14 mouse cellular contexts compared by ENCODE assay signal in the genomic region with DNA sequence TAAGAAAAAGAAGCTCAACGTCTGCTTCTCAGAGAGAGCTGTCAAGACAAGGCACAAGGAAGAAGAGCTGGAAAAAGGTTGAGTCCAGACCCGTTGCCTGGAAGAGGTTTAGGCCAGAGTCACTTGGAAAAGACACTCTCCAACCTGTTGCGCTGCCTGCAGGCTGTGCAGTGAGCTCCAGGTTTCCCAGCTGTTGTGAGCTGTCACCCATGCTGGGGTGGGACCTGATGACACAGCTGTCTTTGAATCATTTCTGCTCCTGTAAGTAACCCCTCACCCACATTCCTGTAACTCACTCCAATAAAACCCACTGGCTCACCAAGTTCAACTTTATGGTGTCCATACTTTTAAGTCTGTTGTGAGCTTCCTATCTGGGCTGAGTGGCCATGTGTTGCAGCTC. TPM values are rescaled to one million over a fixed set of nuclear protein-coding genes. Genes with fewer than 3 reads are reported as not detected.
DNase-seq lines count a peak whose midpoint lies in the region; ATAC-seq and TF ChIP-seq lines count a peak whose summit lies in the region.
"Had no signal": no experiment of that assay in that cellular context is flagged by ENCODE, and none has a peak within 500 bp of the region (broad histone marks: within the 10 kb centered on the region; RNA-seq: fewer than 3 reads in every experiment).

No protein-coding gene starts in this region.

- 92% methylated on average over 3 of the region's 3 CpGs for WGBS in forebrain, embryonic 14.5 days
- WGBS in forebrain, embryonic 10.5 days, result 90% methylated on average over 3 of the region's 3 CpGs
- 62% methylated on average over 3 of the region's 3 CpGs for WGBS in intestine, postnatal 0 days
- 78% methylated on average over 3 of the region's 3 CpGs for WGBS in intestine, embryonic 16.5 days
- 94% methylated on average over 3 of the region's 3 CpGs for WGBS in hindbrain, embryonic 14.5 days
- 88% methylated on average over 3 of the region's 3 CpGs for WGBS in midbrain, embryonic 16.5 days

- DNase-seq in forebrain, embryonic 14.5 days (ENCODE audit: low spot score), result no peak
- no peak for DNase-seq in forebrain, embryonic 10.5 days (ENCODE audit: extremely low spot score, low spot score)
- DNase-seq in hindbrain, embryonic 14.5 days (ENCODE audit: low spot score), result no peak
- DNase-seq in right cerebral cortex, postnatal 36 days (ENCODE audit: low spot score in 2 of 2), result no peak
- DNase-seq in embryo, embryonic 10.5 days (ENCODE audit: low spot score), result no peak
- DNase-seq: adrenal gland, postnatal 25 days; cerebellum, adult 9-10 months; kidney, postnatal 10 days had no signal

- TF ChIP-seq CTCF in intestine, postnatal 0 days (IDR thresholded peaks at IDR 0.05; ENCODE audit: low read depth), result no peak

- peak overlapping the region; percentile 90 for H3K4me2 ChIP-seq in forebrain, embryonic 14.5 days (ENCODE audit: low read length)
- 0 out of 2 replicates have a peak overlapping the region, but pooled peaks have one; percentile 52 for H3K4me2 ChIP-seq in intestine, postnatal 0 days (replicated peaks; ENCODE audit: low read depth)
- no peak overlapping the region for H3K4me2 ChIP-seq in intestine, embryonic 16.5 days (ENCODE audit: low read depth, low read length)
- H3K4me2 ChIP-seq in hindbrain, embryonic 14.5 days (replicated peaks), result peak overlapping the region; percentile 93
- peak overlapping the region; percentile 84 for H3K4me2 ChIP-seq in midbrain, embryonic 16.5 days (ENCODE audit: low read length)

- H3K4me3 ChIP-seq in forebrain, embryonic 14.5 days (ENCODE audit: low read depth, low read length), result no peak overlapping the region
- H3K4me3 ChIP-seq in forebrain, embryonic 10.5 days, result no peak overlapping the region
- no peak overlapping the region for H3K4me3 ChIP-seq in intestine, postnatal 0 days (ENCODE audit: low read depth, low read length)
- no peak overlapping the region for H3K4me3 ChIP-seq in intestine, embryonic 16.5 days (ENCODE audit: low read length)
- H3K4me3 ChIP-seq in hindbrain, embryonic 14.5 days (replicated peaks; ENCODE audit: low read length), result peak overlapping the region; percentile 51
- H3K4me3 ChIP-seq in midbrain, embryonic 16.5 days (ENCODE audit: low read depth, low read length), result no peak overlapping the region
- H3K4me3 ChIP-seq: lung, embryonic 15.5 days had no signal

- peaks cover 17% of the 10 kb centered on the region for H3K4me1 ChIP-seq in forebrain, embryonic 14.5 days (ENCODE audit: control insufficient read depth, insufficient read depth, low read length)
- peaks cover 28% of the 10 kb centered on the region for H3K4me1 ChIP-seq in forebrain, embryonic 10.5 days
- peaks cover 8% of the 10 kb centered on the region; the same call in 1 of the 2 replicates for H3K4me1 ChIP-seq in intestine, postnatal 0 days (replicated peaks; ENCODE audit: control insufficient read depth, insufficient read depth, low read length)
- H3K4me1 ChIP-seq in intestine, embryonic 16.5 days (ENCODE audit: control insufficient read depth, insufficient read depth, low read length), result peaks cover 26% of the 10 kb centered on the region
- peaks cover 25% of the 10 kb centered on the region for H3K4me1 ChIP-seq in hindbrain, embryonic 14.5 days (replicated peaks; ENCODE audit: control insufficient read depth, insufficient read depth, low read length)
- H3K4me1 ChIP-seq in midbrain, embryonic 16.5 days (ENCODE audit: control insufficient read depth, insufficient read depth, low read length), result peaks cover 41% of the 10 kb centered on the region

- no peak overlapping the region; the same call in 1 of the 2 replicates for H3K9ac ChIP-seq in forebrain, embryonic 14.5 days (ENCODE audit: low read length)
- no peak overlapping the region for H3K9ac ChIP-seq in intestine, postnatal 0 days (ENCODE audit: low read depth, low read length)
- no peak overlapping the region for H3K9ac ChIP-seq in intestine, embryonic 16.5 days (ENCODE audit: low read depth, low read length)
- no peak overlapping the region; the same call in 1 of the 2 replicates for H3K9ac ChIP-seq in hindbrain, embryonic 14.5 days
- no peak overlapping the region; the same call in 1 of the 2 replicates for H3K9ac ChIP-seq in midbrain, embryonic 16.5 days (ENCODE audit: low read depth, low read length)
- H3K9ac ChIP-seq: lung, embryonic 15.5 days had no signal

- no peak for ATAC-seq in forebrain, embryonic 14.5 days
- no peak for ATAC-seq in intestine, postnatal 0 days
- no peak for ATAC-seq in intestine, embryonic 16.5 days
- ATAC-seq in hindbrain, embryonic 14.5 days (ENCODE audit: low FRiP score), result no peak
- no peak for ATAC-seq in midbrain, embryonic 16.5 days
- ATAC-seq: Patski had no signal

- peaks cover 15% of the 10 kb centered on the region for H3K36me3 ChIP-seq in forebrain, embryonic 14.5 days (ENCODE audit: control insufficient read depth, insufficient read depth, low read length)
- peaks cover 32% of the 10 kb centered on the region for H3K36me3 ChIP-seq in forebrain, embryonic 10.5 days (replicated peaks)
- peaks cover 8% of the 10 kb centered on the region; the same call in 1 of the 2 replicates for H3K36me3 ChIP-seq in intestine, postnatal 0 days (ENCODE audit: control insufficient read depth, insufficient read depth)
- peaks cover 4% of the 10 kb centered on the region for H3K36me3 ChIP-seq in intestine, embryonic 16.5 days (ENCODE audit: control insufficient read depth, insufficient read depth, low read length)
- peaks cover 12% of the 10 kb centered on the region; the same call in 1 of the 2 replicates for H3K36me3 ChIP-seq in hindbrain, embryonic 14.5 days (replicated peaks; ENCODE audit: control insufficient read depth, insufficient read depth)
- H3K36me3 ChIP-seq in midbrain, embryonic 16.5 days (ENCODE audit: control insufficient read depth, insufficient read depth, low read length), result 0 out of 2 replicates have a peak, but pooled peaks cover 2% of the 10 kb centered on the region

- no peaks in the 10 kb centered on the region for H3K27me3 ChIP-seq in forebrain, embryonic 14.5 days (replicated peaks; ENCODE audit: control insufficient read depth, insufficient read depth, low read length)
- no peaks in the 10 kb centered on the region for H3K27me3 ChIP-seq in forebrain, embryonic 10.5 days (ENCODE audit: poor library complexity, severe bottlenecking)
- no peaks in the 10 kb centered on the region for H3K27me3 ChIP-seq in intestine, postnatal 0 days (replicated peaks; ENCODE audit: control insufficient read depth, insufficient read depth, low read length)
- no peaks in the 10 kb centered on the region for H3K27me3 ChIP-seq in intestine, embryonic 16.5 days (replicated peaks; ENCODE audit: control insufficient read depth, insufficient read depth, low read length)
- no peaks in the 10 kb centered on the region for H3K27me3 ChIP-seq in hindbrain, embryonic 14.5 days (ENCODE audit: control insufficient read depth, insufficient read depth, low read length)
- no peaks in the 10 kb centered on the region for H3K27me3 ChIP-seq in midbrain, embryonic 16.5 days (ENCODE audit: control insufficient read depth, insufficient read depth, low read depth, low read length)
- H3K27me3 ChIP-seq: lung, embryonic 15.5 days; Patski had no signal

- H3K27ac ChIP-seq in forebrain, embryonic 14.5 days (ENCODE audit: low read depth, low read length), result no peak overlapping the region
- H3K27ac ChIP-seq in forebrain, embryonic 10.5 days, result no peak overlapping the region
- peak overlapping the region; percentile 62 for H3K27ac ChIP-seq in intestine, postnatal 0 days (ENCODE audit: low read depth, low read length)
- H3K27ac ChIP-seq in intestine, embryonic 16.5 days (ENCODE audit: low read length), result no peak overlapping the region
- no peak overlapping the region for H3K27ac ChIP-seq in hindbrain, embryonic 14.5 days
- no peak overlapping the region for H3K27ac ChIP-seq in midbrain, embryonic 16.5 days (ENCODE audit: low read length)
- H3K27ac ChIP-seq: lung, embryonic 15.5 days; stomach, postnatal 0 days had no signal

- no peaks in the 10 kb centered on the region for H3K9me3 ChIP-seq in forebrain, embryonic 14.5 days (replicated peaks; ENCODE audit: control insufficient read depth, low read length)
- no peaks in the 10 kb centered on the region for H3K9me3 ChIP-seq in forebrain, embryonic 10.5 days
- H3K9me3 ChIP-seq in intestine, postnatal 0 days (ENCODE audit: control insufficient read depth), result no peaks in the 10 kb centered on the region
- H3K9me3 ChIP-seq in intestine, embryonic 16.5 days (ENCODE audit: control insufficient read depth, low read length), result no peaks in the 10 kb centered on the region
- H3K9me3 ChIP-seq in hindbrain, embryonic 14.5 days (ENCODE audit: control insufficient read depth, low read length), result no peaks in the 10 kb centered on the region
- no peaks in the 10 kb centered on the region for H3K9me3 ChIP-seq in midbrain, embryonic 16.5 days (replicated peaks; ENCODE audit: control insufficient read depth, low read length, poor library complexity, severe bottlenecking)
- H3K9me3 ChIP-seq: lung, embryonic 15.5 days had no signal

RNA-seq across cellular contexts. Expression of a gene that starts 10.7 kb away (rescaled TPM):
- 108 and 113 TPM in 2 replicates for polyA plus RNA-seq in forebrain, embryonic 14.5 days (2014; fragmentation: Nextera tagmentation; extraction: Ambion mirVana)
- 74.4 and 79.6 TPM in 2 replicates for polyA plus RNA-seq in forebrain, embryonic 10.5 days (2016; fragmentation: Nextera tagmentation; extraction: Ambion mirVana)
- polyA plus RNA-seq in intestine, postnatal 0 days (2015; fragmentation: Nextera tagmentation; extraction: Ambion mirVana), result 60.5 and 61.3 TPM in 2 replicates
- polyA plus RNA-seq in intestine, embryonic 16.5 days (2015; fragmentation: Nextera tagmentation; extraction: Ambion mirVana), result 67.1 and 73.1 TPM in 2 replicates
- polyA plus RNA-seq in hindbrain, embryonic 14.5 days (2014; fragmentation: Nextera tagmentation; extraction: Ambion mirVana), result 121 and 139 TPM in 2 replicates
- 177 and 196 TPM in 2 replicates for polyA plus RNA-seq in midbrain, embryonic 16.5 days (2015; fragmentation: Nextera tagmentation; extraction: Ambion mirVana)
